Mouse (Mus musculus) ovary, adult 18-20 months (tissue): ENCODE measurements around the gene Mrps11.

Source experiments
- DNase-seq: peaks from one replicate; pipeline ENCODE4 v3.0.0; 2022; ENCODE audit warnings: low spot score, mixed read lengths

The Mrps11 gene

GRCm38 (mm10) chr7:78782639-78783581, at the start of gene Mrps11, which contains the start of gene Mrpl46:
Gene Mrps11 (plus strand): TSS chr7:78783119.
Gene Mrpl46 (minus strand): TSS chr7:78783531.
- DNase-seq: peak; percentile 72

- no peak for DNase-seq
These were observed 45.7 kb upstream of the Mrps11 start for GRCm38 (mm10) chr7:78737196-78737595.

GRCm38 (mm10) chr7:78737614-78738210, 45.2 kb upstream of the Mrps11 start, which contains the start of gene Ntrk3:
Gene Ntrk3 (minus strand): TSS chr7:78738012.
- DNase-seq: no peak

GRCm38 (mm10) chr7:78739351-78740000, 43.4 kb upstream of the Mrps11 start:
- DNase-seq: no peak

GRCm38 (mm10) chr7:78743731-78744385, 39.1 kb upstream of the Mrps11 start:
- DNase-seq: no peak

GRCm38 (mm10) chr7:78752961-78753360, 30.0 kb upstream of the Mrps11 start:
- DNase-seq: no peak

- no peak for DNase-seq
These were observed 29.0 kb upstream of the Mrps11 start for GRCm38 (mm10) chr7:78753752-78754457.

- no peak for DNase-seq
These were observed 28.4 kb upstream of the Mrps11 start for GRCm38 (mm10) chr7:78754458-78755000.

- DNase-seq: no peak
These were observed 19.1 kb upstream of the Mrps11 start for GRCm38 (mm10) chr7:78763801-78764200.

- DNase-seq: no peak
These were observed 17.7 kb upstream of the Mrps11 start for GRCm38 (mm10) chr7:78765215-78765631.

- DNase-seq: peak; percentile 20
These were observed 16.8 kb upstream of the Mrps11 start for GRCm38 (mm10) chr7:78766019-78766683.

- DNase-seq: no peak
These were observed 14.9 kb upstream of the Mrps11 start for GRCm38 (mm10) chr7:78767929-78768531.

GRCm38 (mm10) chr7:78769075-78769652, 13.8 kb upstream of the Mrps11 start:
- DNase-seq: no peak

- DNase-seq: no peak
These were observed 12.0 kb upstream of the Mrps11 start for GRCm38 (mm10) chr7:78770936-78771335.

GRCm38 (mm10) chr7:78778741-78779140, 4.2 kb upstream of the Mrps11 start:
- no peak for DNase-seq

GRCm38 (mm10) chr7:78785906-78786305, 3.0 kb downstream of the Mrps11 start:
- peak; percentile 71 for DNase-seq

- peak; percentile 47 for DNase-seq
These were observed 5.0 kb downstream of the Mrps11 start for GRCm38 (mm10) chr7:78787793-78788380.

GRCm38 (mm10) chr7:78791359-78792222, 8.7 kb downstream of the Mrps11 start:
- DNase-seq: peak; percentile 25
